Mouse (Mus musculus) MN1 (cell line): Measurements from ENCODE around the gene Gpr68.

Source experiments
- DNase-seq: peaks from one replicate; pipeline ENCODE4 v3.0.0-alpha.2; 2016; ENCODE audit warnings: low spot score

Gene Gpr68

DNA sequence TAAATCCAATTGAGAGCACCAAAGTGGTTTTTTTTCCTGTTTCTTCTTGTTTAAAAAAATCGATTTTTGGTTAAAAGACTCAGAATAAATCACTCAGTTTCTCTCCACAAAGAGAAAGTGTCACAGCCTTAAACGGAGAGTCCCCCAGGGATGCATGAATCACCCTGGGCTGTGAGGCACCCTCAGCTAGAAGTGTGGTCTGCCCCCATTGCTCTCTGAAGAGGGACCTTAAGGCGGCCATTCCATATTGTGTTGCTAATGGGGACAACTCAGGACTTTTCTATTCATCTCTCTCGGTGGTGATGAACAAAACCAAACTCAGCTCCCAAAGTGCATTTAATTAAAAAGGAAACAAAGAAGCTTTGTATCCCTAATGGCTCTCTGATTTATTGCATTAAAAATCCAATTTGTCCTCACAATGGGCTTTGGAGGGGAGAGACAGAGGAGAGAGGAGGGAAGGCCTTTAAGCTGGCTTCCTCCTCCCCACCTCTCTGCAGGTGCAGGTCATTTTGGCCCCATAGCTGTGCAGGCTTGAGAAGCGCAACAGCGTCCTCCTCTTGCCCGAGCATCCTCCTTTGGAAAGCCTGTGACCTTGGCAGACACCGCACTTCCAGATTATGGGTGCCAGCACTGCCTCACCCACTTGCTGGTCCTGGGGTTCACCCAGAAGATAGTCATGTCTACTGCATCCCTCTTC is 76.2 kb downstream of the Gpr68 start:
- DNase-seq: peak; percentile 9

DNA sequence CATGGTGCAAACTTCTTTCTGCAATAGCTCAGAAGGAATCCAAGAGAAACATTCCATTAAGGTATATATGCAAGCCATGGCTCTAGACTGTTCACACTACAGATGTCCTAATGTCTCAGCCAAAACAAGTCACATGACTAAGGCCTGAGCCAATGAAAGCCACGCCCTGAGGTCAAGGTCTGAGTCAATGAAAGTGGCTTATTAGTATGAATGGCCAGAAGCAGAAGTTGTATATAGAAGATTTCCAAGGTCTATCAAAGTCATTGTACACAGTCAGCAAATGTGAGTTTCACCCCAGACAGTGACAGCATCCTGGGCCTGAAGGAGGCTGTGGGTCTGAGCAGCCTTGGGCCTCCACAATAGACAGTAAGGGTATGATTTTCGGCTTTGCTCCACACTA is 77.0 kb downstream of the Gpr68 start:
- DNase-seq: no peak
